Mouse (Mus musculus) MEL (cell line): ENCODE results near the gene Spns1. TPM values are rescaled to one million over a fixed set of nuclear protein-coding genes. Genes with fewer than 3 reads are reported as not detected.

Experiments used
- DNase-seq: peaks from one replicate; pipeline ENCODE4 v3.0.0; 2011; ENCODE audit warnings: low read depth, low spot score
- H3K27ac ChIP-seq: 2 replicates; pipeline ENCODE4 v1.5.1; 2012; ENCODE audit warnings: low read depth, mild to moderate bottlenecking, control low read depth, low read length, moderate library complexity; ENCODE audit not compliant: control insufficient read depth
- H3K27me3 ChIP-seq, 2 experiments: fragments of 150-350 bp in 1 of 2; sonication (generic) in 1 of 2; 2 replicates each; pipeline ENCODE4 v1.6.1; 2012; ENCODE audit warnings: low read length in 2 of 2, mild to moderate bottlenecking in 2 of 2, improper control_type of control experiment in 1 of 2, moderate library complexity in 1 of 2; ENCODE audit not compliant: insufficient read depth in 2 of 2, control insufficient read depth in 1 of 2
- H3K36me3 ChIP-seq, 2 experiments: 2 replicates each; pipeline ENCODE4 v1.6.1; 2012 to 2014; ENCODE audit warnings: low read length in 2 of 2, improper control_type of control experiment in 1 of 2, inconsistent platforms in 1 of 2, mild to moderate bottlenecking in 1 of 2; ENCODE audit not compliant: insufficient read depth in 2 of 2, control insufficient read depth in 1 of 2
- H3K4me1 ChIP-seq, 2 experiments: fragments of 150-350 bp in 1 of 2; sonication (generic) in 1 of 2; 2 replicates each; pipeline ENCODE4 v1.6.1; 2012; ENCODE audit warnings: low read length in 2 of 2, improper control_type of control experiment in 1 of 2, mild to moderate bottlenecking in 1 of 2; ENCODE audit not compliant: insufficient read depth in 2 of 2, control insufficient read depth in 1 of 2
- H3K4me3 ChIP-seq, 2 experiments: fragments of 150-350 bp in 1 of 2; sonication (generic) in 1 of 2; 2 replicates each; pipeline ENCODE4 v1.5.1; 2012; ENCODE audit warnings: low read depth in 2 of 2, low read length in 2 of 2, mild to moderate bottlenecking in 2 of 2, moderate library complexity in 2 of 2, control low read depth in 1 of 2, improper control_type of control experiment in 1 of 2; ENCODE audit not compliant: control insufficient read depth in 1 of 2, insufficient read depth in 1 of 2
- H3K79me2 ChIP-seq: 2 replicates; pipeline ENCODE4 v1.6.1; 2012; ENCODE audit warnings: mild to moderate bottlenecking, low read length, moderate library complexity; ENCODE audit not compliant: control insufficient read depth, poor library complexity, insufficient read depth
- H3K9ac ChIP-seq: 2 replicates; pipeline ENCODE4 v1.6.1; 2012; ENCODE audit warnings: low read depth, mild to moderate bottlenecking, control low read depth, low read length, moderate library complexity; ENCODE audit not compliant: control insufficient read depth, poor library complexity, severe bottlenecking
- H3K9me3 ChIP-seq: fragments of 150-350 bp; sonication (generic); replicated peaks from 2 replicates; pipeline ENCODE4 v1.6.1; 2012; ENCODE audit warnings: mild to moderate bottlenecking, low read length, improper control_type of control experiment, moderate library complexity; ENCODE audit not compliant: insufficient read depth
- BHLHE40 ChIP-seq: IDR thresholded peaks from 2 replicates; pipeline ENCODE4 v1.6.1; 2012; ENCODE audit warnings: low read depth, mild to moderate bottlenecking, inconsistent platforms, low read length, improper control_type of control experiment, borderline replicate concordance
- CHD1 ChIP-seq: IDR thresholded peaks from 2 replicates; pipeline ENCODE4 v1.6.1; 2012; ENCODE audit warnings: low read depth, mild to moderate bottlenecking, inconsistent platforms, low read length, improper control_type of control experiment
- CTCF ChIP-seq, 3 experiments: IDR thresholded peaks in 2 of 3; conservative IDR thresholded peaks in 1 of 3; 2 replicates each; pipeline ENCODE4 v1.5.1; 2011 to 2012; ENCODE audit warnings: low read length in 3 of 3, low read depth in 2 of 3, mild to moderate bottlenecking in 2 of 3, improper control_type of control experiment in 1 of 3, inconsistent platforms in 1 of 3, mixed read lengths in 1 of 3, moderate library complexity in 1 of 3; ENCODE audit not compliant: control insufficient read depth in 1 of 3, insufficient read depth in 1 of 3, poor library complexity in 1 of 3, severe bottlenecking in 1 of 3
- E2F4 ChIP-seq: IDR thresholded peaks from 2 replicates; pipeline ENCODE4 v1.6.1; 2011; ENCODE audit warnings: low read depth, low read length, improper control_type of control experiment, borderline replicate concordance
- ELF1 ChIP-seq: IDR thresholded peaks from 2 replicates; pipeline ENCODE4 v1.6.1; 2014; ENCODE audit warnings: low read depth, mild to moderate bottlenecking, inconsistent platforms, low read length, improper control_type of control experiment, moderate library complexity
- EP300 ChIP-seq, 2 experiments: IDR thresholded peaks; 2 replicates each; pipeline ENCODE4 v1.6.1; 2011; ENCODE audit warnings: improper control_type of control experiment in 2 of 2, low read length in 2 of 2, low read depth in 1 of 2, mild to moderate bottlenecking in 1 of 2
- ETS1 ChIP-seq: IDR thresholded peaks from 2 replicates; pipeline ENCODE4 v1.6.1; 2012; ENCODE audit warnings: low read depth, mild to moderate bottlenecking, inconsistent platforms, low read length, improper control_type of control experiment, moderate library complexity
- GABPA ChIP-seq: IDR thresholded peaks from 2 replicates; pipeline ENCODE4 v1.6.1; 2012; ENCODE audit warnings: low read depth, mild to moderate bottlenecking, inconsistent platforms, low read length, improper control_type of control experiment, moderate library complexity
- GATA1 ChIP-seq: IDR thresholded peaks from 2 replicates; pipeline ENCODE4 v1.6.1; 2011; ENCODE audit warnings: low read depth, low read length, improper control_type of control experiment
- HCFC1 ChIP-seq: IDR thresholded peaks from 2 replicates; pipeline ENCODE4 v1.6.1; 2012; ENCODE audit warnings: low read depth, mild to moderate bottlenecking, inconsistent platforms, low read length, improper control_type of control experiment, moderate library complexity
- JUND ChIP-seq: IDR thresholded peaks from 2 replicates; pipeline ENCODE4 v1.6.1; 2011; ENCODE audit warnings: low read depth, mild to moderate bottlenecking, improper control_type of control experiment, low read length
- MAX ChIP-seq: IDR thresholded peaks from 2 replicates; pipeline ENCODE4 v1.6.1; 2011; ENCODE audit warnings: low read length, improper control_type of control experiment
- MEF2A ChIP-seq: IDR thresholded peaks from 2 replicates; pipeline ENCODE4 v1.6.1; 2014; ENCODE audit warnings: low read depth, mild to moderate bottlenecking, inconsistent platforms, low read length, improper control_type of control experiment; ENCODE audit not compliant: poor library complexity, insufficient replicate concordance, severe bottlenecking; ENCODE audit errors: extremely low read depth
- MXI1 ChIP-seq: IDR thresholded peaks from 2 replicates; pipeline ENCODE4 v1.6.1; 2011; ENCODE audit warnings: mild to moderate bottlenecking, low read depth, low read length, improper control_type of control experiment
- MYC ChIP-seq: IDR thresholded peaks from 2 replicates; pipeline ENCODE4 v1.6.1; 2011; ENCODE audit warnings: low read depth, mild to moderate bottlenecking, low read length, improper control_type of control experiment, moderate library complexity
- NELFE ChIP-seq: IDR thresholded peaks from 2 replicates; pipeline ENCODE4 v1.6.1; 2011; ENCODE audit warnings: low read depth, low read length, improper control_type of control experiment
- NRF1 ChIP-seq: IDR thresholded peaks from 2 replicates; pipeline ENCODE4 v1.6.1; 2014; ENCODE audit warnings: low read depth, mild to moderate bottlenecking, inconsistent platforms, low read length, improper control_type of control experiment, moderate library complexity; ENCODE audit not compliant: poor library complexity, insufficient read depth, severe bottlenecking
- POLR2A ChIP-seq, 2 experiments: IDR thresholded peaks; 2 replicates each; pipeline ENCODE4 v1.6.1; 2011 to 2012; ENCODE audit warnings: low read length in 2 of 2, mild to moderate bottlenecking in 2 of 2, control low read depth in 1 of 2, improper control_type of control experiment in 1 of 2, low read depth in 1 of 2, moderate library complexity in 1 of 2; ENCODE audit not compliant: control insufficient read depth in 1 of 2, insufficient read depth in 1 of 2, poor library complexity in 1 of 2
- POLR2AphosphoS2 ChIP-seq: IDR thresholded peaks from 2 replicates; pipeline ENCODE4 v1.6.1; 2011; ENCODE audit warnings: low read length, improper control_type of control experiment
- POLR2AphosphoS5 ChIP-seq: IDR thresholded peaks from 2 replicates; pipeline ENCODE4 v1.6.1; 2012; ENCODE audit warnings: low read depth, borderline replicate concordance, mild to moderate bottlenecking, inconsistent platforms, low read length, moderate library complexity, mixed read lengths
- RAD21 ChIP-seq: IDR thresholded peaks from 2 replicates; pipeline ENCODE4 v1.6.1; 2011; ENCODE audit warnings: mild to moderate bottlenecking, low read depth, low read length, improper control_type of control experiment
- SMC3 ChIP-seq: IDR thresholded peaks from 2 replicates; pipeline ENCODE4 v1.6.1; 2011; ENCODE audit warnings: low read depth, low read length, improper control_type of control experiment
- TAL1 ChIP-seq: IDR thresholded peaks from 2 replicates; pipeline ENCODE4 v1.6.1; 2012; ENCODE audit warnings: mild to moderate bottlenecking, inconsistent platforms, low read length, moderate library complexity, mixed read lengths
- TCF12 ChIP-seq: IDR thresholded peaks from 2 replicates; pipeline ENCODE4 v1.6.1; 2014; ENCODE audit warnings: low read depth, mild to moderate bottlenecking, inconsistent platforms, low read length, improper control_type of control experiment, moderate library complexity
- UBTF ChIP-seq: IDR thresholded peaks from 2 replicates; pipeline ENCODE4 v1.6.1; 2012; ENCODE audit warnings: low read depth, mild to moderate bottlenecking, inconsistent platforms, low read length, improper control_type of control experiment, moderate library complexity, borderline replicate concordance; ENCODE audit not compliant: insufficient read depth
- USF1 ChIP-seq: IDR thresholded peaks from 2 replicates; pipeline ENCODE4 v1.6.1; 2014; ENCODE audit warnings: low read depth, mild to moderate bottlenecking, inconsistent platforms, low read length, improper control_type of control experiment, moderate library complexity
- USF2 ChIP-seq, 2 experiments: IDR thresholded peaks; 2 replicates each; pipeline ENCODE4 v1.6.1; 2011 to 2012; ENCODE audit warnings: improper control_type of control experiment in 2 of 2, low read length in 2 of 2, borderline replicate concordance in 1 of 2, inconsistent platforms in 1 of 2, low read depth in 1 of 2, mild to moderate bottlenecking in 1 of 2; ENCODE audit not compliant: insufficient read depth in 1 of 2
- ZC3H11A ChIP-seq: IDR thresholded peaks from 2 replicates; pipeline ENCODE4 v1.6.1; 2012; ENCODE audit warnings: low read depth, mild to moderate bottlenecking, inconsistent platforms, low read length, improper control_type of control experiment
- ZKSCAN1 ChIP-seq: IDR thresholded peaks from 2 replicates; pipeline ENCODE4 v1.6.1; 2012; ENCODE audit warnings: low read depth, mild to moderate bottlenecking, inconsistent platforms, low read length, improper control_type of control experiment, moderate library complexity
- ZMIZ1 ChIP-seq: IDR thresholded peaks from 2 replicates; pipeline ENCODE4 v1.6.1; 2012; ENCODE audit warnings: low read depth, mild to moderate bottlenecking, inconsistent platforms, low read length, improper control_type of control experiment, moderate library complexity
- ZNF384 ChIP-seq: IDR thresholded peaks from 2 replicates; pipeline ENCODE4 v1.6.1; 2012; ENCODE audit warnings: low read depth, mild to moderate bottlenecking, inconsistent platforms, low read length, improper control_type of control experiment
- polyA plus RNA-seq, 2 experiments: library from polyadenylated mRNA; stranded (reverse) in 1 of 2; unstranded in 1 of 2; fragments of >175 nt in 1 of 2; fragments of >200 nt in 1 of 2; gene quantifications; 2 replicates each; pipeline versions ENCODE4 v1.2.1 to v1.2.4; 2012; ENCODE audit warnings: low replicate concordance in 2 of 2, low read depth in 1 of 2; ENCODE audit not compliant: insufficient read length in 2 of 2, insufficient read depth in 1 of 2, missing spikeins in 1 of 2
- total RNA-seq: library from RNA; depleted of rRNA; stranded (reverse); fragments of 300-350 nt; gene quantifications from 2 replicates; pipeline ENCODE4 v1.2.3, GENCODE M21; 2012

Spns1 gene
- total and polyA plus RNA-seq, 3 experiments, result 28.9 to 81.6 TPM; not detected in 1

- Histone ChIP-seq H3K9me3 (no peaks in the 10 kb centered on the region), H3K27ac (no peak overlapping the region), H3K36me3 (0 out of 4 replicates have a peak, but pooled peaks cover 0 to 3% of the 10 kb centered on the region in 2 experiments), H3K27me3 (peaks cover 0 to under 1% of the 10 kb centered on the region in 2 experiments; a peak in 3 of 4 replicates), H3K79me2 (no peaks in the 10 kb centered on the region), H3K4me3 (no peak overlapping the region), H3K9ac (no peak overlapping the region), H3K4me1 (peaks cover 0 to 17% of the 10 kb centered on the region in 2 experiments; a peak in 2 of 4 replicates)
- DNase-seq, result peak; percentile 28
- TF ChIP-seq TAL1 (no peak), POLR2AphosphoS5 (no peak)
These were observed 39.8 kb upstream of the Spns1 start for GRCm38 (mm10) chr7:126417045-126417444.

DNA sequence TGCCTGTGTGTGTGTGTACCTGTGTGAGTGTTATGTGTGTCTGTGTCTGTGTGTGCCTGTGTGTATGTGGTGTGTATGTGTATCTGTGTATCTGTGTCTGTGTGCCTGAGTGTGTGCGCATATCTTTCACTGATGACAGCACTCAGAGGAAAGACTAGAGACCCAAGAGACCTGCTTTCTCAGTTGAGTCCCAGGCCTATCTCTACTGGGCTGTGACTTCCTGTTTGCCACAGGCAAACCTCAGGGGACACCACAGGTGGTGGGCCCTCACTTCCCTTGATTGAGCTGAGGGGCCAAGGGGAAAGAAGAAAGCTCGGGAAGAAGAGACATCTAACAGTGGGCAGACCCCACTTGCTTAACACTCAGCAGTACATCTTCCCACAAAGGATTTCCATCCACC lies 39.4 kb upstream of the Spns1 start:
- Histone ChIP-seq H3K9ac (no peak overlapping the region), H3K36me3 (0 out of 4 replicates have a peak, but pooled peaks cover 0 to 3% of the 10 kb centered on the region in 2 experiments), H3K4me3 (no peak overlapping the region), H3K27me3 (peaks cover 0 to 2% of the 10 kb centered on the region in 2 experiments; a peak in 3 of 4 replicates), H3K79me2 (no peaks in the 10 kb centered on the region), H3K4me1 (peaks cover 0 to 17% of the 10 kb centered on the region in 2 experiments; a peak in 2 of 4 replicates), H3K27ac (no peak overlapping the region), H3K9me3 (no peaks in the 10 kb centered on the region)
- DNase-seq, result peak; percentile 68
- no peak for TF ChIP-seq ZKSCAN1
- TF ChIP-seq SMC3, result no peak
- TF ChIP-seq GABPA, result no peak
- no peak for TF ChIP-seq E2F4
- TF ChIP-seq MYC, result no peak
- TF ChIP-seq UBTF, result no peak
- TF ChIP-seq NRF1, result no peak
- no peak for TF ChIP-seq ZNF384
- TF ChIP-seq GATA1, result peak; percentile 48; the same call in 1 of the 2 replicates
- no peak; the same call in 1 of the 2 replicates for TF ChIP-seq TAL1
- no peak for TF ChIP-seq ZC3H11A
- no peak for TF ChIP-seq CHD1
- no peak for TF ChIP-seq MXI1
- no peak for TF ChIP-seq MAX
- TF ChIP-seq ZMIZ1, result no peak
- TF ChIP-seq POLR2AphosphoS2, result no peak
- TF ChIP-seq NELFE, result no peak
- 0 out of 2 replicates have a peak, but pooled peaks have one; percentile 30 for TF ChIP-seq TCF12
- TF ChIP-seq EP300 (IDR thresholded peaks at IDR 0.05; ENCODE audit: low read depth in 1 of 2, low read length in 2 of 2), result peak; percentile 41 to 44; a peak in 2 of 4 replicates
- no peak for TF ChIP-seq USF1
- TF ChIP-seq ETS1, result no peak
- no peak for TF ChIP-seq MEF2A
- no peak for TF ChIP-seq BHLHE40
- TF ChIP-seq USF2 (IDR thresholded peaks at IDR 0.05; ENCODE audit: borderline replicate concordance in 1 of 2, insufficient read depth in 1 of 2, low read depth in 1 of 2, low read length in 2 of 2), result no peak
- TF ChIP-seq HCFC1, result no peak
- no peak for TF ChIP-seq POLR2A (IDR thresholded peaks at IDR 0.05; ENCODE audit: control insufficient read depth in 1 of 2, insufficient read depth in 1 of 2, low read depth in 1 of 2, low read length in 2 of 2, poor library complexity in 1 of 2)
- no peak for TF ChIP-seq JUND
- no peak for TF ChIP-seq ELF1
- no peak for TF ChIP-seq RAD21
- no peak for TF ChIP-seq CTCF (IDR thresholded peaks at IDR 0.05 in 2 of 3, conservative IDR thresholded peaks at IDR 0.05 in 1 of 3; ENCODE audit: control insufficient read depth in 1 of 3, insufficient read depth in 1 of 3, low read depth in 2 of 3, low read length in 3 of 3, poor library complexity in 1 of 3, severe bottlenecking in 1 of 3)
- TF ChIP-seq POLR2AphosphoS5, result no peak
